Mouse (Mus musculus): ENCODE data around the gene Cit.

The Cit gene

GRCm38 (mm10) chr5:116039706-116040105 lies 194.6 kb downstream of the Cit start:
- in situ Hi-C loops (cut with MseI, MboI), result no loop called here

- in situ Hi-C loops (cut with MseI, MboI), result no loop called here
Measured at GRCm38 (mm10) chr5:116042241-116042640, 197.2 kb downstream of the Cit start.

- in situ Hi-C loops (cut with MseI, MboI), result no loop called here
Measured at GRCm38 (mm10) chr5:116045581-116045980, 200.5 kb downstream of the Cit start.

- in situ Hi-C loops (cut with MseI, MboI), result no loop called here
Measured at GRCm38 (mm10) chr5:116046246-116046645, 201.2 kb downstream of the Cit start.

GRCm38 (mm10) chr5:116048321-116048720 lies 203.2 kb downstream of the Cit start:
- in situ Hi-C loops (cut with MseI, MboI), result no loop called here

- in situ Hi-C loops (cut with MseI, MboI), result no loop called here
Measured at GRCm38 (mm10) chr5:116049821-116050220, 204.7 kb downstream of the Cit start.

- in situ Hi-C loops (cut with MseI, MboI), result no loop called here
Measured at GRCm38 (mm10) chr5:116052171-116052570, 207.1 kb downstream of the Cit start.

GRCm38 (mm10) chr5:116052826-116053225 lies 207.7 kb downstream of the Cit start:
- in situ Hi-C loops (cut with MseI, MboI), result no loop called here

Data from mouse trophoblast stem cell (cell line).